ENCODE assay signal across 26 mouse cellular contexts in genomic region chr13:93514000-93514795, GRCm38 (mm10).
"Had no signal": no experiment of that assay in that cellular context is flagged by ENCODE, and none has a peak within 500 bp of the region (broad histone marks: within the 10 kb centered on the region; RNA-seq: fewer than 3 reads in every experiment).

No protein-coding gene starts in this region.

- H3K9ac ChIP-seq: embryonic facial prominence, embryonic 12.5 days; embryonic facial prominence, embryonic 13.5 days; embryonic facial prominence, embryonic 15.5 days; forebrain, embryonic 12.5 days; forebrain, embryonic 13.5 days; forebrain, embryonic 15.5 days; forebrain, postnatal 0 days had no signal

- H3K36me3 ChIP-seq: embryonic facial prominence, embryonic 10.5 days; embryonic facial prominence, embryonic 12.5 days; embryonic facial prominence, embryonic 13.5 days; embryonic facial prominence, embryonic 15.5 days; forebrain, embryonic 10.5 days; forebrain, embryonic 12.5 days; forebrain, embryonic 15.5 days had no signal

- H3K27ac ChIP-seq: embryonic facial prominence, embryonic 10.5 days; embryonic facial prominence, embryonic 12.5 days; embryonic facial prominence, embryonic 13.5 days; embryonic facial prominence, embryonic 15.5 days; forebrain, embryonic 10.5 days; forebrain, embryonic 12.5 days; forebrain, embryonic 13.5 days; forebrain, embryonic 15.5 days; gastrocnemius, adult 2 months; heart, adult 2 months had no signal

- H3K4me2 ChIP-seq: embryonic facial prominence, embryonic 12.5 days; embryonic facial prominence, embryonic 13.5 days; embryonic facial prominence, embryonic 15.5 days; forebrain, embryonic 12.5 days; forebrain, embryonic 13.5 days; forebrain, embryonic 15.5 days had no signal

- ATAC-seq: forebrain, embryonic 13.5 days; forebrain, embryonic 14.5 days; forebrain, embryonic 15.5 days; forebrain, embryonic 16.5 days; forebrain, postnatal 0 days had no signal

- H3K27me3 ChIP-seq: embryonic facial prominence, embryonic 12.5 days; embryonic facial prominence, embryonic 13.5 days; embryonic facial prominence, embryonic 15.5 days; forebrain, embryonic 12.5 days; forebrain, embryonic 13.5 days; forebrain, embryonic 15.5 days had no signal

- H3K9me3 ChIP-seq: embryonic facial prominence, embryonic 10.5 days; embryonic facial prominence, embryonic 12.5 days; embryonic facial prominence, embryonic 13.5 days; embryonic facial prominence, embryonic 15.5 days; forebrain, embryonic 10.5 days; forebrain, embryonic 12.5 days; forebrain, embryonic 13.5 days; forebrain, embryonic 15.5 days had no signal

- H3K4me3 ChIP-seq: embryonic facial prominence, embryonic 10.5 days; embryonic facial prominence, embryonic 12.5 days; embryonic facial prominence, embryonic 13.5 days; embryonic facial prominence, embryonic 15.5 days; erythroblast, embryonic 14.5 days; forebrain, embryonic 10.5 days; forebrain, embryonic 12.5 days; forebrain, embryonic 13.5 days; forebrain, embryonic 15.5 days; gastrocnemius, adult 2 months; heart, adult 2 months had no signal

- DNase-seq: cerebellum, adult 9-11 months; cerebellum, postnatal 10 days; cerebellum, postnatal 14 days; cerebellum, postnatal 25 days; cerebellum, postnatal 36 days; embryo, embryonic 11 days; forebrain, postnatal 0 days; gastrocnemius, adult 2 months; gastrocnemius, postnatal 10 days; gastrocnemius, postnatal 14 days; gastrocnemius, postnatal 25 days; gastrocnemius, postnatal 36 days; heart, adult 11 months; heart, adult 18-20 months; heart, adult 2 months had no signal
